Mouse (Mus musculus): ENCODE data around the gene Mindy2. TPM values are rescaled to one million over a fixed set of nuclear protein-coding genes. Genes with fewer than 3 reads are reported as not detected.
"Not testable (repeated sequence)": the region's sequence is repeated elsewhere in the genome, so short reads cannot be mapped to it uniquely, and the experiment has no call there.

The Mindy2 gene
- polyA plus RNA-seq, 2 experiments from 2014 or later: 9.0 to 14.8 TPM

DNA sequence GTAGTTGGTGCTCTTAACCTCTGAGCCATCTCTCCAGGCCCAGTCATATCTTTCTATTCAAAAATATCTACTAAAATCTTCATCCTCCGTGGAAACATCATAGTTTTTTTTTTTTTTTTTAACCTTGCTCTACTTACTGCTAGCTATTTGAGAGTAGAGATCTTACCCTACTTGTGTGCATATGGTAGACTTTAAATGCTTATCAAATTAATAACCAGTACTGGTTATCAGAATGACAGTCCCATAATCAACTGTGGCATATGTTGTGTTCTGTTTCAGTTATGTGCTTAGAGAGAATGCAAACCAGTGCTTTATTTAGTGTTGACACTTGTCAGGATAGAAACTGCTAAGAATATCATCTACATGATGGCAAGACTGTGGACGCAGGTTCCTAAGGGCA is 78.9 kb downstream of the Mindy2 start:
- no peak for ATAC-seq

DNA sequence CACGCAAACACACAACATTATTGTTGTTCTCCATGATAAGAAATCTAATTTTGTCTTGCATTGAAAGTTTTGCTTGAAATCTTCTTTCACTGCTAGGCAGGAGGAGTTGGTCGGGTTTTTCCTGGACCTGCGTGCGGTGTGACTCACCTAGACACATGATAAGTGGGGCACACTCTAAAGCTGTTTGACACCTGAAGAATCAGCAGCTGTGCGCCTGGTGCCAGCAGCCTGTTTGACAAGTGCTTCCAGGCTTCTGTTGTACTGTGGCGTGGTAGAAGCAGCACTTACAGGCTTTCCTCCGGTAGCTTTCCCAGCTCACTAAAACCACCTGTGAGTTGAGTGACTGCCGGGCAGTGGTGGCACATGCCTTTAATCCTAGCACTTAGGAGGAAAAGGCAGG is 86.6 kb downstream of the Mindy2 start:
- ATAC-seq: no peak

DNA sequence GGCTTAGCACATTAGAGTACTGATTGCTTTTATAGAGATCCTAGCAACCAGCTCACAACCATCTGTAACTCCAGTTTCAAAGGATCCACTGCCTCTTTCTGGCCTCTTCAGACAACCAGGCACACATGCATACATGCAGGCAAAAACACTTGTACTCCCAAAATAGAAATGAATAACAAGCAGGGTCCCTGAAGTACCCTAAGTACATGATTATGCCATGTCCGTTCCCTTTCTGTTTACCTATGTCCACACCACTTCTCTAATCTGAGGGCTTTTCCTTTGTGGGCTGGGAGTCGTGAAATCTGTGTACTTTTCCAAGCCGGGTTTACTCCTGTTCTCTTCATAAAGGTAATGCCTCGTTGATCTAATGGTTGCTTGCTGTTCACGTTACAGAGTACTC is 89.3 kb downstream of the Mindy2 start:
- ATAC-seq: no peak

DNA sequence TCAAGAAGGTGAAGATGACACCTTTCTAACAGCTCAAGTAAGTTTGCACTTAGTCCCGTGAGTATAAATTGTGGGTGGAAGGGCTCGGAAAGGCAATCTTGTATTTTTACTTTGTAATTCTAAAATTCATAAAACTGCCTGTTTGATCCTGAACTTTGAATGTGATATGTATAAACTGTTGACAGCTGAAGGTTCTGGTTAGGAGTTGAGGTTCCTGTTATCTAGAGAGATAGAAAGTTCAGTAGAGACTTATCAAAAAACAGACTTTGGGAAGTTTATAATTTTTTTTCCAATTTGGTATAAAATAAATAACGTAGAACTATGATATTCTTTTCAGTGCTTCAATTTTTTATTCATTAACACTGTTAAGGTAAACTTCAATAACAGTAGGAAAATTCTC is 94.1 kb downstream of the Mindy2 start:
- ATAC-seq: no peak

DNA sequence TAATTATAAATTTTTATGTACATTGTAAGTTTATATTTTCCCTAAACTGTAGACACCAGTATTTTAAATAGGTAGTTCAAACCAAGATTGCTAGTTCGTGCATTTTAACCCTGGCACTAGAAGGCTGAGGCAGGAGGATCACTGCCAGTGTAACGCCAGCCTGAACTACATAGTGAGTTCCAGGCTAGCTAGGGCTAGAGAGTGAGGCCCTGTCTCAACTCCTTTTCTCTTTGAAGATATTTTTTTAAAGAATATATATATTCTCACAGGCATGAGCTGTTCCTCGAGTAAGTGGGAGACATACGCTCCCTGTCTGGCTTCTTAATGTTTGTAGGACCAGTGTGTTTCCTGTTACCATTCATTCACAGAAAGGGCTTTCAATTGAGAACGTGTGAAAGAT is 100.2 kb downstream of the Mindy2 start:
- ATAC-seq: no peak

DNA sequence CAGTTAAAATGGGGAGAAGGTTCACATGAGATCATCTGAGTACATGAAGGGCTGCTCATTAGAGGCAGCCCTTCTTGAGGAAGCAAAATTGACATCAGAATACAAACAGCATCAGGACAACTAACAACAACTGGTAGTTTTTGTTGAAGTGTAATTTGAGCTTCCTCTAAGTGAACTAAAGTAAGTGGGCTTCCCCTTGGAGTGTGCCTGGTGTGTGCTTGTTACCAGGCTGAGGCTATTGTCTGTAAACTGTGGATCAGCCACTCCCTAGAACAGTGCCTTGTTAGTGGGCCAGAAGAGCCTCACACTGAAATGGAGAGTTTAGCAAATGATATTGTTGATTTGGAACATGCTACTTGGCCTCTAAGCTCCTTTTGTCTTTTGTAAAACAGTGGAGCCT is 101.5 kb downstream of the Mindy2 start:
- ATAC-seq: no peak

DNA sequence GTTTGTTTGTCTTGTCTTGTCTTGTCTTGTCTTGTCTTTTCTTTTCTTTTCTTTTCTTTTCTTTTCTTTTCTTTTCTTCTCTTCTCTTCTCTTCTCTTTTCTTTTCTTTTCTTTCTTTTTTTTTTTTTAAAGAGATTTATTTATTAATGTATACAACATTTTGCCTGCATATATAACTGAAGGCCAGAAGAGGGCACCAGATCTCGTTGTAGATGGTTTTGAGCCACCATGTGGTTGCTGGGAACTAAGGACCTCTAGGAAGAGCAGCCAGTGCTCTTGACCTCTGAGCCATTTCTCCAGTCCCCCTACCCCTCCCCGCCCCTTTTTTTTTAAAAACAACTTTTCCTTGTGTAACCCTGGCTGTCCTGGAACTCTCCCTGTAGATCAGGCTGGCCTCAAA is 104.7 kb downstream of the Mindy2 start:
- not testable (repeated sequence) for ATAC-seq

DNA sequence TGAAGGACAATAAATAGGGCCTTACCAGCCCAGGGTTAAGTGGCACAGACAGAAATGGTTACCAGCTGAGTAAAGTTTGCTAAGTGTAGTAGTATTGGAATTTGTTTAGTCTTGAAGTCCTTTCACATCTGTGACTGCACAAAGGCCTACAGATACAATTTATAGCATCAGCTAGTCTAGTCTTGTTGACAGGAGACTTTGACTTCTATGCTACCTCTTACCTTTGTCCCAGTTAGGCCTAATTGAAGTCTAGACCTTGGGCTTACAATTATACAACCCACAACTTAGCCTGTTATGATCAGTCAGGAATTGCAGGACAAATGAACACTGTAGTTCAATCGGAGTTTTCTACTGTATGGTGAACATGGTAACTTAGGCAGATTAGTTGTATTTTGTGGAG is 105.5 kb downstream of the Mindy2 start:
- ATAC-seq: no peak

Other genes with a start within 250 kb of the Mindy2 start
- gene Ccnb2, start 235.6 kb downstream of the Mindy2 start, polyA plus RNA-seq (2017; shearing (Covaris generic)): 10 to 100 TPM; 58.6 to 77.7 TPM
- 10 to 100 TPM; 24.5 to 26.4 TPM for gene Rnf111, start 153.4 kb downstream of the Mindy2 start, polyA plus RNA-seq (2017; shearing (Covaris generic))
- gene Sltm, start 114.4 kb downstream of the Mindy2 start, polyA plus RNA-seq (2017; shearing (Covaris generic)): 10 to 100 TPM; 57.6 to 83.6 TPM
- gene Gm10642, start 923 bp downstream of the Mindy2 start, polyA plus RNA-seq (2017; shearing (Covaris generic)): under 1 TPM; 0.61 to 0.71 TPM
- gene Adam10, start 21.8 kb upstream of the Mindy2 start, polyA plus RNA-seq (2017; shearing (Covaris generic)): 10 to 100 TPM; 72.7 to 77.6 TPM

Data from activated CD4-positive, CD25-positive, alpha-beta regulatory T cell, adult 4 months (primary cell).